Mouse (Mus musculus) ovary, postnatal 14 days (tissue): ENCODE data around the gene Acer2.

Source experiments
- DNase-seq: peaks from one replicate; pipeline ENCODE4 v3.0.0; 2022; ENCODE audit warnings: low spot score

Acer2 gene

DNA sequence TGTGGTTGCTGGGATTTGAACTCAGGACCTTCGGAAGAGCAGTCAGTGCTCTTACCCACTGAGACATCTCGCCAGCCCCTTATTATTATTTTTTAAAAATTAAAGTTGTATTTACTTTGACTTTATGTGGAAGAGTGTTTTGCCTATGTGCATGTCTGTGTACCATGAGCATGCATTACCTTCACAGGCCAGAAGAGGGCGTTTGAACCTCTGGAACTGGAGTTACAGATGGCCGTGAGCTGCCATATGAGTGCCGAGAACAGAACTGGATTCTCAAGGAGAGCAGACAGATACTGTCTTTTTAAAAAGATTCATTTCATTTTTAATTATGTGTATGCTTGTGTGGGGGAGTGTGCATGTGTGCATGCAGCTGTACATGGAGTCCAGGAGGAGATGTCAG is 13.7 kb downstream of the Acer2 start:
- DNase-seq, result no peak

DNA sequence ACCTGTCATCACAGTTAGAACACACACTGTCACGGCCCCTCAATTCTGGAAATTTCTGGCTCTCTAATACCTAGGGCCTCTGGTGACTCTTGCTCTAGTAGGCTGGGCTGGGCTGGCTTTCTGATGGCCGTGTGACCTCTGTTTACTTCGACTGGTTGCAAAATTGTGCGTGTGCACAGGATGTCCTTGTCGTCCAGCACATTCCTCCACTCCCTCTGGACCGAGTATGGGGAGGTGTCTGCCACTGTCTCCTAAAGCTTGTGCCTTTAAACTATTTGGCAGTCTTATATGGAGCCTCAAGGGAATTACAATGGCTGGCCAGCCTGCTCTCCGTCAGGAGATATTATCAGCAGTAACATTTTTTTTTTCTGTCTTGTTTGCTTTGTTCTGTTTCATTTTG is 23.2 kb downstream of the Acer2 start:
- DNase-seq, result no peak

DNA sequence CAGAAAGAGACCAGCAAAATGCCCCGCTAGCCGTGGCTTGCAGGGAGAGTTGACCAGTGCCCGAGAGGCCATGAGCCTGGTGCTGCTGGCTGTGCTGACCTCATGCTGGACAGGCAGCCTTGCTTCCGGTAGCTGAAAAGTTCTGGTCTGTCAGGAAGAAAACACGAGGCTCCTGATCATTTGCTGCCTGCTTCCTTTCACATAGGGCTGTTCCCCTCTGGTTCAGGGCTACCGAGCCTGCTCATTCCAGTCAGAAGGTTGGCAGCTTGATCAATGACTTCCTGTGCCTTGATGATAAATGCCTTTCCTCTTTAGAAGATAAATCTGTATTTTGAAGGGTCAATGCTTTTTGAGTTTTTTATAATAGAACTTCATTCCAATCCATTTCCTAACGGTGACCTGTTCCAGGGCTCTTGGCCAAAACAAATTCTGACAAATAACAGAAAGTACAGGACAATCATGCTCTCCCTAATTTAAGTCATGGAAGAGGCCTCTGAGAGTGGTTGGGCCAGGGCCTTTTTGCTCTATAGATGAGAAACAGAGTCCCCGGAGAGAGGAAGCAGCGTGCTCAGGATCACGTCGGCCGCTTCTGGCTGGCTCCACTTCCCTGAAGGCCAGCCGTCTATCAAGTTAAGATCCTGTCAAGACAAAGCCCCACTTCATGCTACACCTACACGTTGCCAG is 24.7 kb downstream of the Acer2 start:
- DNase-seq, result no peak

DNA sequence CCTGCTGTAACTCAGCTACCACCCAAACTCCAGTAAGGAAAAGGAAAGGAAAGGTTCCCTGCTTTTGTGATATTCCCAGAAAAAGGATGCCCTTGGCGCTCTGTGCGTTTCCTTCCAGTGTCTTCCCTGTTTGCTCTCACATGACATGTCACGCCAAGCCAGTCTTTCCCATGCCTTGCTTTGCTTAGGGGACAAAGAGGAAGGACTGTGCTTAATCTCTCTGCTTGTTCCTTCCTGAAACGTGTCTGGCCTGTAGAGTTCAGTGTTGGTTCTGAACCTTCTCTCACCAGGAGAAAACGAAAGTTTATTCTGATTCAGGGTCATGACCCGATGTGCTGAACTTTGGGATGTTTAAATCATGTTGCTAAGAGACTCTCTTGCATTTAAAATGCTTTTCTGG is 28.2 kb downstream of the Acer2 start:
- DNase-seq, result no peak

DNA sequence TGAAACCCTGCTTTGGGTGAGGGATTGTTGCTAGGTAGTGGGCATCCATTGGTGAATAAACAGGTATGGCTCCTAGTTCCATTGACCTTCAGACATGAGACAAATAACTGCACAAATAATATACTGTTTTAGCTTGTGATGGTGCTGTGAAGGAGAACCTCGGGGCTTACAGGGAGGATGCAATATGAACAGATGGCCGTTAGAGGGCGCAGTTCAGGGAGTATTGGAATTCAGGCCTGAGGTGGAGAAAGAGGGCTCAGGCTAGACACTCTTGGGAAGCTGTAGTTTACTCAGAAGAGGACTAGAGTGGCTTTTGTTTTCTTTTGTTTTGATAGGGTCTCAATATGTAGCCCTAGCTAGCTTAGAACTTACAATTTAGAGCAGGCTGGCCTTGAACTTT is 30.8 kb downstream of the Acer2 start:
- no peak for DNase-seq

DNA sequence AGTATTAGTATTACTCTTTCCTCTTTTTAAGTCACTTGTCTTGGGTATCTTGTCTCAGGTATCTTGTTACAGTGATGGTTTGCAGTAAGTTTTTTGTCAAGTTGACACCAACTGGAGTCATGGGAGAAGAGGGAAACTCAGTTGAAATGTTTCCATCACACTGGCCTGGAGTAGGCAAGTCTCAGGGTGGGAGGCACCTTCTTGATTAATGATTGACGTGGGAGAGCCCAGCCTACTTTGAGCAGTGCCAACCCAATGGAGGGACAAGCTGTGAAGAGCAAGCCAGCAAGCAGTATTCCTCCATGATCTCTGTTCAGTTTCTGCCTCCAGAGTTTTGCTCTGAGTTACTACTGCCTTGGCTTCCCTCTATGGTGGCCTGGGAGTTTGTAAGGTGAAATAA is 31.7 kb downstream of the Acer2 start:
- no peak for DNase-seq

DNA sequence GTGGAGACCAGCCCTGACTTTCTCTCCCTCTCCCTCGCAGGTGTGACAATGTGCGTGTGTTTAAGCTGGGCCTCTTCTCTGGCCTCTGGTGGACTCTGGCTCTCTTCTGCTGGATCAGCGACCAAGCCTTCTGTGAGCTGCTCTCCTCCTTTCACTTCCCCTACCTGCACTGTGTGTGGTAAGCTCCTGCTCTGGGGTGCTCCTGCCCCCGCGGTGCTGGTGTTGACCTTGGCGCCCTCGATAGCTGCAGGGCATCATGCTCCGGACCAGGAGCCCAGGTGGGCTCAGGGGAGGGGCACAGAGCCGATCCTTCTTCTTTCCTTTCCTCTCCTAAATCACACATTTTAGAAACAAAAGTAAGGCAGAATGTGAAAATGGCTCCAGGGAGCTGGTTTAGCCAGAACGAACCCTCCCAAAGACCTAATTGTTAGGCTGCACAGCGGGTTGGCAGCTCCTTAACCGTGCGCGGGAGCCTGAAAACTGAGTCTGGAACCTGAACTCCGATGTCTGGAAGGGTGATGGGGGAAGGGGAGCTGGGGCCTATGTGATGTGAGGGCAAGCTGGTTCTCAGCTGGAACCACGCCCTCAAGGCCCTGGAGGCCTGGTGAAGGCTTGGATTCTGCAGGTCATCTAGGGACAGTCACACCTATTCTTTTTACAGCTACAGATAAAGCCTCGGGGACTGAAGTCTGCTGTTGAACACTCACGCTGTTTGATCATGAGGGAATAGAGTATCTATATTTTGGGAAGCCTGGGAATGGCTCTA is 37.6 kb downstream of the Acer2 start:
- no peak for DNase-seq

DNA sequence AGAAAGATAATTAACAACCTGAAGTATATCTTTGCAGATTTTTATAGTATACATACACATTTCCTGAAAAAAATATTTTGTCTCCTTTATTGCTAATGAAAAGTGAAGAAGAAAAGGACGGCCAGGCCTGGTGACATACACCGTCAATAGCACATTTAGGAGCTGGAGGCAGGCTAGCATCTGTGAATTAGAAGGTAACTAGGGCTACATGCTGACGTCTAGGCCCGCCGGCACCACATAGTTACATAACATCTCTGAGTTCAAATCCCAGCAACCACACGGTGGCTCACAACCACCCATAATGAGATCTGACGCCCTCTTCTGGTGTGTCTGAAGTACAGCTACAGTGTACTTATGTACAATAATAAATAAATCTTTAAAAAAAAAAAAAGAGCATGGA is 38.6 kb downstream of the Acer2 start:
- no peak for DNase-seq

DNA sequence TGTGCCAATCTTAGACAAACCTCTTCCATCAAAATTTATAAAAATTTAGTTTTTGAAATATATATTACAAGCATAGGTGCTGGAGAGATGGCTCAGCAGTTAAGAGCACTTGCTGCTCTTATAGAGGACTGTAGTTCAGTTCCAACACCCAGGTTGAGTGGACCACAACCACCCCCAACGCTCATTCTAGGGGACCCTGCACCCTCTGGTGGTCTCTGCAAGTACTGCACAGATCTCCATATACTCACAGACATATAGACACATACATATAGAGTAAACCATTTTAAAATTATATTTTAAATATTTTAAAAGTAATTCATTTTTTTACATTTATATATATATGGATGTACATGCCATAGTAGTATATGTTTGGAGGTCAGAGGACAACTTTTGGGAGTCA is 41.9 kb downstream of the Acer2 start:
- no peak for DNase-seq

DNA sequence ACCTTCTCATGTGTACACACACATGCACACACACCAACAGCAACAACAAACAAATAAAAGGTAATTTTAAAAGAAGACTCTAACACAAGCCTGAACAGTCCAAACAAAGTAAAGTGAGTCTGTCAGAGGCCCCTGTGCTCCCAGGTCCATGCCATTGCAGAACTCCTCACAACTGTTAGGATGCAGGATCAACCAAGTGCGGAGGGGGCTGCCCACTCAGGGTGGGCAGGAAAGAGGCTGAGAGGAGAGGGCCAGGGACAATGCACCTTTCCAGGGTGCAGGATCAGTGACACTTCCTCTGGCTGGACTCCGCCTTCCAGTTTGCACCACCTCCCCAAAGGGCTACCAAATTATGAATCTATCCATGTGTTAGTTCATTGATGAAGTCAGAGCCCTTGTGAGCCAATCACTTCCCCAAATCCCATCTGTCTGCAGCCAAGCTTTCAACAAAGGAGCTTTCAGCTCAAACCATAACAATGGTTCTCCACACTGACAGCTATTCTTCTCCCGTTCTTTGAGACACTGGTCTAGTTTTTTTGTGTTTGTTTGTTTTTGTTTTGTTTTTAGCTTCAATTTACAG is 49.4 kb downstream of the Acer2 start:
- DNase-seq, result no peak

DNA sequence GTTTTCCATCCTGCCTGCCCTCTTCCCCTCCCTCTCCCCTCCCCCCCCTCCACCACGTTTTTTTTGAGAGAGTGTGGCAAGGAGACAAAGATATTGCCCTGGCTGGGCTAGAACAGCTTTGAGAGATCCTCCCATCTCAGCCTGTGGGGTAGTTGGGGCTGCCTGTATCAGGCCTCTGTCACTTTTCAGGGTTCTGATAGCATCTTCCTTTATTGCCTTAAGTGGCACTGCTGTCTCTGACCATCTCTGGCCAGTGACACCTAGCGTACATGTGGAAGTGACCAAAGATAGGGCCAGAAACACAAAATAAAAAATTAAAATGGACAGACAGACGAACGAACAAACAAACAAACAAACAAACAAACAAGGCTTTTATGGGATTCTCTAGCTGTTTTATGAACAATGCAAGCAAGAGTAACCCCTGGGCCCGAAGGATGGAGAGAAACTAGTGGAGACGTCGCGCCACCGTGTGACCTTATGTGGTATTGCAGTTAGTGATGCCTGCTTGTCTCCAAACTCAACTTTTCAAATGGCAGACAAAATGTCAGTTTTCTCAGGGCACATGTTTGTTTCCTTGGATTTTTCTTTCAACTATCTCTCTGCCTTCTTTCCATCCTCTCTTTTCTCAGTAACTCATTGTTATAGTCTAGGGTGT is 50.7 kb downstream of the Acer2 start:
- peak; percentile 77 for DNase-seq

DNA sequence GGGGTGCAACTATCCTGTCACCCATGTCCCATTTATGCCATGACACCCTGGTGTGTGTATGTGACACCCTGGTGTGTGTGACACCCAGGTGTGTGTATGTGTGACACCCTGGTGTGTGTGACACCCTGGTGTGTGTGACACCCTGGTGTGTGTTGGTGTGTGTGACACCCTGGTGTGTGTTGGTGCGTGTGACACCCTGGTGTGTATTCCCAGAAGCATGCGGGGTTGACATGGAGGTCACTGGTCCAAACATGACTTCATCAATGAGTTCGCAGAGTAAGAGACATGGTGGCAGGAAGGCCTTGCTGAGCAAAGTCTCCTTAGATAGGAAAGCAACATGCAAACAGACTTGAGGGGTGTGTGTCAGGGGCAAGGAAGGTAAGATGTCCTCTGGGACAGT is 52.8 kb downstream of the Acer2 start:
- DNase-seq, result no peak

DNA sequence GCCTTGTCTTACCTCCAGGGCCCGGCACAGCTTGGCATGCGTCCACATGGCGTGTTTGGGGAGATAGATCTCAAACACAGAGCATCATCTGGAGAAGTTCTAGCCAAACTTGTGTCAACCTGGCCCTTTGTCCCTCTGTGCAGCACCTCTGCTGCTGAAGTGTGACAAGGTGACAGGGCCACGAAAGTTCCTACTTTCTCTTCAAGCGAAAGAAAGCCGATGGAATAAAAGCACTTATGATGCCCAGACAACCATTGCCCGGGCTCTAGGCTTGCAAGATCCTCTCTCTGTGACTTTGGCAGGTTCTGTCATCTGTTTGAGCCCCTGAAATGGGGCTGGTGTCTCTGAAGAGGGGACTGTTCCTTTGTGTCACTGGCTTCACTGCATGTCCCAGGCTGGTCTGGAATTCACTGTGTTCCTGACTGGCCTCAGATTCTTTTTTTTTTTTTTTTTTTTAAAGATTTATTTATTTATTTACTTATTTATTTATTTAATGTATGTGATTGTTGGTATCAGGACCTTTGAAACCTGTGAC is 56.0 kb downstream of the Acer2 start:
- no peak for DNase-seq

DNA sequence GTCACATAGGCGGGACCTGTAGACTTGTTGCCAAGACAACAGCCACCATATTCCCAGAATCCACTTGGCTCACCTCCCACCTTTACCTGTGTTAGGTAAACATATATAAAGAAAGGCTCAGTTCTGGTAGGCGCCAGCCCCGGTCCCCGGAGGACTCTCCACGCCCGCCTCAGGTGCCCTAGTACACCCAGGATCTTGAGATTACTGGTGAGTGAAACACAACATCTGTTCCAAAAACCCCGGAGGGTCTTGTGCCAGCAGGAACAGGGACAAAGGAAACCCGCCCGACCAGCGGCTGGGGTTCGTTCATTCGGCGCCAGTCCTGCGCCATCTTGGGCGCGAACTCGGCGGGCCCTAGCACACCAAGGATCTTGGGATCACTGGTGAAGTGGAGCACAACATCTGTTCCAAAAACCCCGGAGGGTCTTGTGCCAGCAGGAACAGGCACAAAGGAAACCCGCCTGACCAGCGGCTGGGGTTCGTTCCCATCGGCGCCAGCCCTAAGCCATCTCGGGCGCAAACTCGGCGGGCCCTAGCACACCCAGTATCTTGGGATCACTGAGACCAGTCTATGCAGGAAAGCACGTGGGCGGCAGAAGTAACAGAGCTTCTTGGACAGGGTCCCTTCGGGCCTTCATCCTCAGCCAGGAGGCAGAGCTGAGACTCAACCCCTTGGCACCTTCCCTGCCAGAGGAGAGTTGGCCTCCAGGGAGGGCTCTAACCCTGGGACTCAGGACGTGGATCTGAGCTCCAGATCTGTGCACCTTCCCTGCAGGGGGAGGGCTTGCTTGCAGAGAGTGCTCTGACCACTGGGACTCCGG is 56.6 kb downstream of the Acer2 start:
- peak; percentile 18 for DNase-seq

DNA sequence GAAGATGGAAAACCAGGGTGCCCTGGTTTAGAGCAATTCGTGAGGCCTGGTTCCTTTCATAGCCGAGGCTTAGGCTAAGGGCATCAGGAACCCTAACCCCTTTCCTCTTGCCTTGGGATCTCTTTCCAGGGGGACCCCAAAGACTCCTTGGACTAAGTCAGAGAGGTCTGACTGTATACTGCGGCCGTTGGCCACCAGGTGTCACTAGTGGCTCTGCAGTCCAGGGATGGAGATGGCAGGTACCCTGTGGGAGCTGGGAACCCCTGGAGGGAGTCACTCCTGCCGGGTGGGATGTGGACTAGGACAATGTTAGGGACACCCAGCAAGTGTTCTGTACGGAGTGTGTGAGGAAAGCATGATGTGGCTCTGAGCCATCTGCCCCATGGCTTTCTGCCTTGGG is 58.8 kb downstream of the Acer2 start:
- DNase-seq, result no peak

DNA sequence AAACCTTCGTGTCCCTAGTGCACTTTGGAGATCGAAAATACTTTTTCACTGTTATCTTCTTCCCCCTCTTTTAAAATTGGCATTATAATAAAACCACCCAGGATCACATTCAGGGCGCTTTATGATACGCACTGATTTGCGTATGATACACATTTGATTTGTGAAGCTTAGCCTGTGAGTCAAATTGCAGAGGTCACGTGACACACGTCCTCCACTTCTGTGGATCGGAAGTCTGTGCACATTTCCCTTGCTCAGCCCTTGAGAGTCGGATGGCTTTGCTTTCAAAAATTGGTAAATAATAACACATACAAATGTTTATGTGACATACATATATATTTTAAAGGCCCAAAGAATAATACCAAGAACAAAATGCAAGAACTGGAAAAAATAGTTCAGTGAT is 62.0 kb downstream of the Acer2 start:
- DNase-seq, result no peak

DNA sequence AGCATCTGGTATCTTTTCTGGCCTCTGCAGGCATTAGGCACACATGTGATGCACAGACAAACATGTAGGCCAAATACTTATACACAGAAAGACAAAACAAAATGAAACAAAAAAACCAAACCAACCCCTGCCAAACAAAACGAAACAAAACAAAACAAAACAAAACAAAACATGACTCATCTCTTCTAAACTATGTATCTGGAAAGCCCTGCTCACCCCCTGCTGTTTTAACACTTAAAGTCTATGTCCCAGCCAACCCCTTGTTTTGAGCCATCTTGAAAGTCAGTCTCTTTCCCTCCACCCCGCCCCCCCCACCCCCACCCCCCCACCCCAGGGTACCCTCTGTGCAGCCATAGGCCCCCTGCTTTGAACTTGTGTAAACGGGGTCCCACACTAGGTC is 62.5 kb downstream of the Acer2 start:
- no peak for DNase-seq

DNA sequence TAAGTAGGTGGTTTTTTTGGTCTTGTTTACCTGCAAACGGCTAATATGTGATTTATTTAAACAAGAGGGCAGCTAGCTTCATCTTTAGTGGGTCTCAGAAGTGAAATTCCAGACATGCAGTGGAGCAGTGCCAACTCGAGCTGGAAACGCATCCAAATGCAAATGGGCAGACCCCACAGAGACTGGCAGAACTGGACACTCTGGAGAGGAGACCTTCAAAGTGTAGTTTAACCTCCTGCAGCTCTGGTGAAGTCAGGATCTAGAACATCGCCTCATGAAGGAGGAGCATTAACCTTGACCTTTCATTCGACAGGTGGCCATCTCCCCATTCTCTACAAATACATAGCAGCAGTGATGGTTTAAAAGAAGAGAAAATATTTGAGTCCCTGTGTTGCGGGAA is 68.5 kb downstream of the Acer2 start:
- no peak for DNase-seq

DNA sequence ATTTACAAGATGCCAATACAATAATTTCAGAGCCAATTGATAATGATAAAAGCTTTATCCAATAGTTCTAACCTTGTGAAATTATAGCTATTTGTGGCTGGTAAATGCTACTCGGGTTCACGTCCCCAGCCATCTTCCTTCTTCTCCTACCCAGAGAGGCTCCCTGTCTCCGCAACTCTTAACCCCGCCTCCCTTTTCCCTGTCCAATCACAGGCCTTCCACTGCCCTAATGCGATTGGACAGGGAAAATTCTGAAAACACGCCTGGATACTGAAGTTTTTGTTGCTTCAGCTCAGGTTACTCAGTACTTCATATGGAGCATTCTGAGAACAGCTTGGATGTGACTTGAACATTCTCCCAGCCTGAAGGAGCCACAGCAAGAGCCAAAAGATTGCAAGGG is 69.1 kb downstream of the Acer2 start:
- DNase-seq, result no peak

DNA sequence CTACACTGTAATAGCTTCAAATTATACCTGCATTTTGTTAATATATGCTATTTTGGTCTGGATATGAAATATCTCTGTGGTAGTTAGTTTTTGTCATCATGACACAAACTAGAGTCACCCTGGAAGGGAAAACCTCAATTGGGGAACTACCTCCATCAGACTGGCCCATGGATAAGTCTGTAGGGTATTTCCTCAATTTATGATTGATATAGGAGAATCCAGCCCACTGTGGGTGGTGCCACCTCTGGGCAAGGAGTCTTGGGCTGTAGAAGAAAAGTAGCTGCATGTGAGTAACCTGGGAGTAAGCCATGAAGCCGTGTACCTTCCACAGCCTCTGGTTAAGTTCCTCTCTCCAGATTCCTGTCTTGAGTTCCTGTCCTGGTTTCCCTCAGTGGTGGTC is 74.6 kb downstream of the Acer2 start:
- no peak for DNase-seq

DNA sequence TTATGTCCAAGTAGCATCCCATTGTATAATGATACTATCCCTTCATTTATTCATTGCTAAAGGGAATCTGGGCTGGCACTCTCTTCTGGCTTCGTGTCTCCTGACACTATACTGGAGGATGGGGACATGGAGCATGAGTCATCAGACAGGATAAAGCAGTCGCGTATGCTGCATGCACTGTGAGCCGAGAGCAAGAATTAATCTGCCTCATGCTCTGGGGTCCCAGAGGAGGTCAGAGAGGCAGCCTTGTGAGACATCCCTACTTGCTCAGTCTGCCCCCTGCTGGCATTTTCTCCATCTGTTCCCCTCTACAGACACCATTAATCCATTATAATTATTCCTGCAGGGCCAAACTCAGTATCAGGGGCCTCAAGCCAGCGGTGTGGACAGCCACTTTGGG is 79.3 kb downstream of the Acer2 start:
- no peak for DNase-seq

DNA sequence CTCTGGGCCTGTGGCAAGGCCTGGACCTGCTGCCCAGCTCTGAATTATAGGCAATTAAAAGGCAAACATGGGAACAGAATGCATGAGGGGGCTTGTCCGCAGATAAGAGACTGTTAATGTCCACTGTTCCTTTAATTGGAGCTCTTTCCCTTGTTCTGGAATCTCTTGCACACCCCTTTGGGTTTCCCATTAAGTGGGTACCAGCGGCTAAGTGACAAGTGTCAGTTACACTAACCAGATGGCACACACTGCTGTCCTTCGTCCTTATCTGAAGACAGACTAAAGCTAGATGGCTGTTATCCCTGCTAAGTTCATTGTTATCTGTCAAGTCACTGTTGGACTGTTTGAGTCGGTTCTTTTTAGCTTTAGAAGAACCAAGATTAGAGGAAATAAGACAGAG is 81.3 kb downstream of the Acer2 start:
- no peak for DNase-seq
